Mouse (Mus musculus): ENCODE measurements around the gene Nrd1.

The Nrd1 gene

GRCm38 (mm10) chr4:109025061-109025460, 24.6 kb downstream of the Nrd1 start:
- no peak for DNase-seq (ENCODE audit: low read depth in 2 of 2, low spot score in 2 of 2)

- no peak for DNase-seq (ENCODE audit: low read depth in 2 of 2, low spot score in 2 of 2)
Observed at GRCm38 (mm10) chr4:109026543-109026942, 26.1 kb downstream of the Nrd1 start.

- DNase-seq (ENCODE audit: low read depth in 2 of 2, low spot score in 2 of 2), result no peak
Observed at GRCm38 (mm10) chr4:109029857-109030256, 29.4 kb downstream of the Nrd1 start.

- DNase-seq (ENCODE audit: low read depth in 2 of 2, low spot score in 2 of 2), result no peak
Observed at GRCm38 (mm10) chr4:109030266-109030665, 29.8 kb downstream of the Nrd1 start.

GRCm38 (mm10) chr4:109036327-109036726, 35.9 kb downstream of the Nrd1 start:
- DNase-seq (ENCODE audit: low read depth in 2 of 2, low spot score in 2 of 2), result peak; percentile 57 to 72

GRCm38 (mm10) chr4:109042739-109043138, 42.3 kb downstream of the Nrd1 start:
- DNase-seq (ENCODE audit: low read depth in 2 of 2, low spot score in 2 of 2), result no peak

GRCm38 (mm10) chr4:109043294-109043693, 42.8 kb downstream of the Nrd1 start:
- DNase-seq (ENCODE audit: low read depth in 2 of 2, low spot score in 2 of 2), result no peak

- DNase-seq (ENCODE audit: low read depth in 2 of 2, low spot score in 2 of 2), result no peak
Observed at GRCm38 (mm10) chr4:109043756-109044155, 43.3 kb downstream of the Nrd1 start.

GRCm38 (mm10) chr4:109048258-109048657, 47.8 kb downstream of the Nrd1 start:
- no peak for DNase-seq (ENCODE audit: low read depth in 2 of 2, low spot score in 2 of 2)

- no peak for DNase-seq (ENCODE audit: low read depth in 2 of 2, low spot score in 2 of 2)
Observed at GRCm38 (mm10) chr4:109052282-109052681, 51.8 kb downstream of the Nrd1 start.

GRCm38 (mm10) chr4:109054003-109054402, 53.5 kb downstream of the Nrd1 start:
- no peak for DNase-seq (ENCODE audit: low read depth in 2 of 2, low spot score in 2 of 2)

- no peak for DNase-seq (ENCODE audit: low read depth in 2 of 2, low spot score in 2 of 2)
Observed at GRCm38 (mm10) chr4:109056351-109056750, 55.9 kb downstream of the Nrd1 start.

GRCm38 (mm10) chr4:109057640-109058039, 57.2 kb downstream of the Nrd1 start:
- DNase-seq (ENCODE audit: low read depth in 2 of 2, low spot score in 2 of 2), result no peak

- DNase-seq (ENCODE audit: low read depth in 2 of 2, low spot score in 2 of 2), result no peak
Observed at GRCm38 (mm10) chr4:109059255-109059821, 58.9 kb downstream of the Nrd1 start.

- no peak for DNase-seq (ENCODE audit: low read depth in 2 of 2, low spot score in 2 of 2)
Observed at GRCm38 (mm10) chr4:109064941-109065340, 64.5 kb downstream of the Nrd1 start.

GRCm38 (mm10) chr4:109065714-109066113, 65.3 kb downstream of the Nrd1 start:
- DNase-seq (ENCODE audit: low read depth in 2 of 2, low spot score in 2 of 2), result no peak

GRCm38 (mm10) chr4:109072891-109073290, 72.4 kb downstream of the Nrd1 start:
- no peak for DNase-seq (ENCODE audit: low read depth in 2 of 2, low spot score in 2 of 2)

GRCm38 (mm10) chr4:109073296-109073695, 72.8 kb downstream of the Nrd1 start:
- DNase-seq (ENCODE audit: low read depth in 2 of 2, low spot score in 2 of 2), result no peak

- no peak for DNase-seq (ENCODE audit: low read depth in 2 of 2, low spot score in 2 of 2)
Observed at GRCm38 (mm10) chr4:109078941-109079340, 78.5 kb downstream of the Nrd1 start.

GRCm38 (mm10) chr4:109079676-109080075, 79.2 kb downstream of the Nrd1 start:
- peak; percentile 41 to 45 for DNase-seq (ENCODE audit: low read depth in 2 of 2, low spot score in 2 of 2)

- DNase-seq (ENCODE audit: low read depth in 2 of 2, low spot score in 2 of 2), result no peak
Observed at GRCm38 (mm10) chr4:109080118-109080517, 79.7 kb downstream of the Nrd1 start.

- DNase-seq (ENCODE audit: low read depth in 2 of 2, low spot score in 2 of 2), result no peak
Observed at GRCm38 (mm10) chr4:109089171-109089570, 88.7 kb downstream of the Nrd1 start.

- DNase-seq (ENCODE audit: low read depth in 2 of 2, low spot score in 2 of 2), result no peak
Observed at GRCm38 (mm10) chr4:109089999-109090398, 89.5 kb downstream of the Nrd1 start.
